Mouse (Mus musculus): Measurements from ENCODE around the gene Appl2.

Gene Appl2

DNA sequence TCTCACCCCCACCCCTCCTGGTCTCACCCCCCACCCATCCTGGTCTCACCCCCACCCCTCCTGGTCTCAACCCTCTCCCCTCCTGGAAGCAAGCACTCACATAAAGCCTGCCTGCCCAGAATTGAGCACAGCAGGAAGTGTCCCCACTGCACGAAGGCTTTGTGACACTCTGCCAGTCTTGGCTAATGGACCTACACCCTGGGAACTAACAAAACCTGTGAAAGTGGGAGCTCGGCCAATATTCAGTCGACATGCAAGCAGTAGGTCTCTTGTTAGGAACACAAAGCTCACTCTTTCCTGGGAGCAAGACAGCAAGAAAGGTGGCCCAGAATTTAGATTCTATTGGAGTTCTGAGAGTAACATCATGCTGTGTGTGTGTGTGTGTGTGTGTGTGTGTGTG lies 17.6 kb downstream of the Appl2 start:
- DNase-seq = peak; percentile 87 to 94

DNA sequence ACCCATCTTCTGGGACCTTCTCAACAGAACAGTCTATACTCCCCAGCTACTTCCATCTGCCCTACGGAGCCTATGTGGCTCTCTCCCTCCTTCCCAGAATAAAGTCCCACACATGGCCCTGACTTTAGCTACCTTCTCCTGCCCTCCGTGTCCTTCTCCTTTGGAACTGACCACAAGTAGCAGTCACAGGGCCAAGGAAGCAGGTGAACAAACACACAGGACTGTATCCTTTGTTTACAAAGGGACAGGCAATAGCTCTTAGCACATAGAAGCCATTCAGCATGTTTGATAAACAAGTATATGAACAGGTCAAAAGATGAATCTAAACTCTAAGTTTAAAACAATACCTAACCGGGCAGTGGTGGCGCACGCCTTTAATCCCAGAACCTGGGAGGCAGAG lies 18.7 kb downstream of the Appl2 start:
- DNase-seq = no peak

DNA sequence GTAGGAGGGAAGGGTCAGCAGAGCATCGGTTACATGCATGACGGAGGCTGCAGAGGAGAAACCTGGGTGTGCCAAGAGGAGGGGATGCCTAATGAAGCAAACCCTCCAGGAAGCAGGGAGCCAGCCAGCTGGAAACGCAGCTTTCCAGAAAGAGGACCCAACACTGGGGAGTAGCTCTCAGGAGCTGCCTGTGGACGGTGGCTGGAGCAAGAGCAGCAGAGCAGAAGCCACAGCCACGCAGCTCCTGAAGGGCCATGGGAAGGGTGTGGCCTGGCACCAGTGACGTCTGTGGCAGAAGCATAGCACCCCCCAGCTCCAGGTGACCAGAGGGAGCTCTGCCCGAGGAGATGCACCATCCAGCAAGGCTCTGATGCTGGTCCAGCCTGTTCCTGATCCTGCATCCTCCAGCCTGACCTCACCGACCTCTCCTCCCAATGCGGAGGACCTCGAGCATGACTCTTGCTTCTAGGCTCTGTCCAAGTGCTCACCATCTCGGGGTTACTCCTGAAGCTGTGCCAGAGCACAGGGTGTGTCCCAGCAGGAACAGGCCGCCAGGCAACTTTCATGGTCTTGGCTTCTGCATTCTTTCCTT lies 19.3 kb downstream of the Appl2 start:
- DNase-seq = peak; percentile 45 to 50

DNA sequence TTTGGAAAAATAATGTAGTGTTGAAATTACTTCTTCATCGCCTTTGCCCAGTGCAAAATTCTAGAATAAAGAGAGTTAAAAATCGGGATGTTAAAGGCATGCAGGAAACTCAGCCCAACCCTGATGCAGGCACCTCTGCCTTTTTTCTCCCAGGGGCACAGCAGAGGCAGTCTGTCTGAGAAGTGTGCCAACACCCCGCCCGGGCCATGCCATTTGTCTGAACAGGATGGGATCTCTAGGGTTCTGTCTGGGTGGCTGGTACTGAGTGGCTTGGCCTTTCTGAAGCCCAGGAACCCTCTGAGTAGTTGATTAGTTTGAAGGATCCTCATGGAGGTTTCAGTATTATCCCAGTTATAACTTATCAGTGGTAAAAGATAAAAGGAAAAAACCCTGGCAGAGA lies 20.3 kb downstream of the Appl2 start:
- DNase-seq = peak in 1 of 2 experiments; percentile 38

DNA sequence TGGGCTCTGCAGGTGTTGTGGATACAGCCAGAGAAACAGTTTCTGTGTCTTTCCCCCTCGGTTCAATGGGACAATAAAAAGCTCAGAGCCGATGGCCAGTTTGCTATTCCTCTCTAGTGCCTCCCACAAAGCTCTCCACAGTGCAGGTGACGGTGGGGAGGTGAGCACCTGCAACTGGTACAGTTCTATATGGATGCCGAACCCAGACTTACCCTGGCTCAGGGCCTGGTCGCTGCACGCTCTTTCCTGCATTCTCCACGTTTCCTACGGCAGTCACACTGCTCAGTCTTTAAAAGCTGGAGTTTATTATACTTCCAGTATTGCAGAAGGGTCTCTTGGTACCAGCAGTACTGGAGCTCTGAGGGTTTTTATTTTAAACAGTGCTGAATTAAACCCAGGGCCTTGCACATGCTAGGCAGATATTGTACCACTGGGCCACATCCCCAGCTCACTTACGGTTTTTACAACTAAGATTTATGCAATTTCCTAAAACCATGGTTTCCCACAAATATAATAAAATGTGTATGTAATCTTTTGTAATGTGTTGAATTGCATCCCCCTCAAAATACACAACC lies 21.3 kb downstream of the Appl2 start:
- DNase-seq = no peak

DNA sequence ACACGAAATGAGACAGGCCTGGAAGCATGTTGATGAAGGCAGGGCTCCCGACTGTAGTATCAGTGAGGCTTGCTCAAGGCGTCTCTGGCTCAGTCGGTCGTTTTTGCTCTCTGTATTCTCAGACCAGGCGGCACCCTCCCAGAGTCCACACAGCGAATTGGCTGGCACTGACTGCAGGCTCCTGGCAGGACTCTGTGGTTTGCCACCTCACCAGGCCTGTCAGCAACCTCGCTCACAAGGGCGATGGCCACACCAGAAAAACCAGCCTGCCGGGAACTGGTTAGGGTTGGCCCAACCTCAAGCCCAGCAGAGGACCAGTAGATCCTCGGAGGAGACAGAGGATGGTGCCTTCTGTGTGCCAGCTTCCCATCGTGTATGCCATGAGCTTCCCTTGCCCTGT lies 23.7 kb downstream of the Appl2 start:
- DNase-seq = peak; percentile 77 to 79

GRCm38 (mm10) chr10:83624065-83624464 lies 24.5 kb downstream of the Appl2 start:
- peak in 1 of 2 experiments; percentile 32 for DNase-seq

DNA sequence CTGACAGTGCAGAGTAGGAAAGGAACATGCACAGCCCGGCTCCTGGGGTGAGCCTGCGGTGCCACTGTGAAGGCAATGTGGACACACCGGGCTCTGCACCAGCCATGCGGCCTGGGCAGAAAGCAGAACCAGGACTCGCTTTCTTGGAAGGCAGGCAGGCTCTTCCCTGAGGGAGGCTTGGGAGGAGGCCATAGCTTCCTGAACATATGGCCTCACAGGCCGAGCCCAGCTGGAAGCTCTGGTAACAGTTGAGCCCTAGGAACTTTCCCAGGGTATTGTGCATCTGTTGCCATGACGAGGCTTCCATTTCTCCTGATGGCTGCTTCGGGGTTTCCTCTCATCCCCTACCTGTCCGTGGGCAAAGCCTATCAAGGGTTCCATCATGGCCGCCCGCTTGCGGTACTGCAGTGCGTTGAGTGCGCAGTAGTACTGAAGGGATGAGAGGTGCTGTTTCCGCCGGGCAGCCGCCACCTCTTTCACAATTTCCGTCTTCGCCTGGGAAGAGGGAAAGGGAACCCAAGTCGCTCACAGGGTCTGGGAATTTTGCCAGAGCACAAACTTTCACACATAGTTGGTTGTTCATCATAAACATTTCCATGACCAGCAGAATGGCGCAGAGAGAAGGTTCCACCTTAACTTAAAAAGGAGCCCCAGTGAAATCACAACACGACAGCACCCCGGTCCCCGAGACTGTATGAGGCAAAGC lies 28.0 kb downstream of the Appl2 start:
- DNase-seq = peak; percentile 92 to 95

GRCm38 (mm10) chr10:83618819-83619440 lies 29.6 kb downstream of the Appl2 start:
- DNase-seq = peak; percentile 71 to 81

DNA sequence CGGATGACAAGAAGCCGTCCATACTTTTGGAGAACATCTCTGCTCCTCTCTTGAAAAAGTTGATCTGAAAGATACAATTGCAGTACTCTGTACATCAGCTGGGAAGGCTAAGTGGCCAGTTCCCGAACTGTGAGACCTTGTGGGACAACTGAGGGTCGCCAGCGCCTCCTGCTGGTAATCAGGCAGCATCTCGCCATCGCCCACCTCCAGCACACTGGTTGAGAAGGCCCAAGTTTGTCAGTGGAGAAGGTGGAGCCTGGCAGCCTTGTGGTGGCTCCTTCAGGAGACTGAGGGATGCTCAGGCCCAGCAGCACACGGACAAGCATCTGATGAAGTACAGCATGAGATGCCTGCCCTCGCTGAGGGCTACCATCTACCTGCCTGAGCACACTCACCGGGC lies 31.2 kb downstream of the Appl2 start:
- DNase-seq = peak; percentile 57 to 62

- DNase-seq = no peak
Measured at GRCm38 (mm10) chr10:83612648-83613215, 35.8 kb downstream of the Appl2 start.

GRCm38 (mm10) chr10:83611863-83612262 lies 36.7 kb downstream of the Appl2 start:
- no peak for DNase-seq

- DNase-seq = no peak
Measured at GRCm38 (mm10) chr10:83610518-83610917, 38.0 kb downstream of the Appl2 start.

GRCm38 (mm10) chr10:83608596-83608995 lies 39.9 kb downstream of the Appl2 start:
- DNase-seq = no peak

- DNase-seq = no peak
Measured at GRCm38 (mm10) chr10:83607111-83607510, 41.4 kb downstream of the Appl2 start.

- no peak for DNase-seq
Measured at GRCm38 (mm10) chr10:83605637-83606183, 42.8 kb downstream of the Appl2 start.

- peak in 1 of 2 experiments; percentile 36 for DNase-seq
Measured at GRCm38 (mm10) chr10:83603956-83604564, 44.5 kb downstream of the Appl2 start.

DNA sequence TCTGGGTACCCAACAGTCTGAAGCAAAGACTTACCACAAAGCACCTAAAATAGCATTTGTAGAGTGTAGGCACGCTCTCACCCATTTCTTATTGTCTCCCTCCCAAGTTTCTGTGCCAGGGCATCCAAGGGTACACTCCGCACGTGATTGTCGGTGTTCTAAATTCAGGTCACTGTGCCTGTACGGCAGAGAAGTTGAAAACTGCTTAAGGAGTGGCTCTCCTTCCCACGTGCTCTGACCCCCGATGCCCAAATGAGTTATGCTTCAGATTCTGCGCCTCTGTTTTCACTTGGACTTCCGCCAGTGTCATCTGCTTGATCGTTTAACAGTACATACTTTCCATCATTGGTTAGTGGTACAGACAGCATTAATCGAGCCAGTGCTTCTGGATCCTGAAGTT lies 47.9 kb downstream of the Appl2 start:
- no peak for DNase-seq

DNA sequence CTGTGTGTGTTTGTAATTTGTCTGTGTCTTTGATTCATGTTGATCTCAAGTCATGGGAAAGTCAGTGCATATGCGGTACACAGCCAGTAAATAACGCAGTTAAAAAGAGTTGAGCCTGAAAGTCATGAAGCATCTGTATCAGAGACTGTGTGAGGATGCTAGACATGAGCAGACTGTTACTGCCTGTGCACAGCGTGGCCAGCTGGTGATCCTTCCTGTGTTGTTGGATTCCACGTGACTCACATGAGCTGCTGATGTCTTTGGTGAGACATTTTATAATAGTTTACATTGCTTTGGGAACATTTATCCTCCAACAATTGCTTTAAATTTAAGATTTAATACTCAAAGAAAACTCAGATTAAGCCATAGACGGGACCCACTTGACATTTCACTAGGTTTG lies 54.0 kb downstream of the Appl2 start:
- DNase-seq = no peak

DNA sequence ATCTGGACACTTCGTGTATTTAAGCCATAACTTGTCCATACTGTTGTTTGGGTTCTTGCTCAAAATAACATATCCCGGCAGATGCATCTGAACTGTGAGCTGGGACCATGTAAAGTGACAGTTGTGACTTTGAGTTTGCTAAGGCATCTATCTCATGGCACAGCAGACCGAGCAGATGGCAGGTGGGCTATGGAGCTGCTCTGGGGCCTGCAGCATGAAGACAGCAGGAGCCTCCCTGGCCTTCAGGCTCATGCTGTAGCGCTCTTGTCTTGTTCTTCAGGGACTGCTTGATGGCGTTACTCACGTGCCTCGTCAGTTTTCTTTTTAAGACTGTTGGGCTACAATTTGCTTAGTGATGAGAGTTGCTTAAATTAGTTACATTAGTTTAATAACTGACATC lies 55.9 kb downstream of the Appl2 start:
- DNase-seq = peak in 1 of 2 experiments; percentile 38

GRCm38 (mm10) chr10:83590801-83591200 lies 57.7 kb downstream of the Appl2 start:
- no peak for DNase-seq
